Comparison of ENCODE assay signal across 24 mouse cellular contexts in the genomic region with DNA sequence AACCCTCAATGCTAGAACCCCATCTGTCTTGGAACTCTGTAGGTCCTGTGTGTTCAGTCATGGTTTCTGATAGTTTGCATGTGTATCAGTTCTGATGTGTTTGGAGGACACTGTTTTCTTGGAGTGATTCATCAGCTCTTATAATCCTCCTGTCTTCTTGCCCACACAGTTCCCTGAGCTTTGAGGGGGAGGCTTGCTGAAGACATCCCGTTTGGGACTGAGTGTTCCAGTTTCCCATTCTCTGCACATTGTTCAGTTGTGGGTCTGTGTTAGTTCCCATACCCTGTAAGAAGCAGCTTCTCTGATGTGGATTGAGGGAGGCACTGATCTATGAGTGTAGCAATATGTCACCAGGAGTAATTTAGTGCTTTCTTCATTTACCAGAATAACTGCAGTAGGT.
A peak's percentile ranks its signal among the peaks of the same experiment; 100 is the strongest.
DNase-seq lines count a peak whose midpoint lies in the region; ATAC-seq lines count a peak whose summit lies in the region.
"Had no signal": no experiment of that assay in that cellular context is flagged by ENCODE, and none has a peak within 500 bp of the region (broad histone marks: within the 10 kb centered on the region; RNA-seq: fewer than 3 reads in every experiment).

No protein-coding gene starts in this region.

- no peak for DNase-seq in frontal cortex, postnatal 14 days (ENCODE audit: low spot score in 2 of 2)
- peak; percentile 41 for DNase-seq in layer of hippocampus, adult 9-11 months
- no peak for DNase-seq in layer of hippocampus, postnatal 10 days (ENCODE audit: low spot score in 2 of 2)
- DNase-seq in right cerebral cortex, postnatal 36 days (ENCODE audit: low spot score in 2 of 2) = peak; percentile 9 to 42
- no peak for DNase-seq in right cerebral cortex, postnatal 10 days (ENCODE audit: low spot score in 2 of 2)
- no peak for DNase-seq in spleen, adult 18-20 months
- no peak for DNase-seq in spleen, postnatal 14 days (ENCODE audit: low spot score in 2 of 2)
- DNase-seq: adrenal gland, adult 2 months; cerebellum, adult 8-10 months; cerebellum, postnatal 25 days; forebrain, postnatal 0 days; gastrocnemius, adult 2 months; gastrocnemius, postnatal 36 days; kidney, adult 2 months; kidney, postnatal 36 days; liver, postnatal 0 days; lung, postnatal 36 days; thymus, adult 18-20 months; thymus, postnatal 36 days had no signal

- ATAC-seq in frontal cortex, adult (ENCODE audit: low TSS enrichment) = peak; percentile 99
- ATAC-seq: activated CD4-positive, CD25-positive, alpha-beta regulatory T cell, adult 4 months; forebrain, postnatal 0 days; hindbrain, postnatal 0 days; intestine, embryonic 15.5 days; liver, embryonic 12.5 days; liver, postnatal 0 days had no signal

Comparison
In these comparisons a context has a peak if more than half of its experiments do, and no peak if none do; other contexts are left out.
1. DNase-seq: peak in layer of hippocampus, adult 9-11 months (single experiment) and right cerebral cortex, postnatal 36 days (2 of 2); none in frontal cortex, postnatal 14 days (0 of 2), layer of hippocampus, postnatal 10 days (0 of 2), right cerebral cortex, postnatal 10 days (0 of 2), spleen, adult 18-20 months (0 of 2) and spleen, postnatal 14 days (0 of 2).